Mouse (Mus musculus) frontal cortex, adult (tissue): ENCODE results near the gene Mpig6b.
"Not testable (repeated sequence)": the region's sequence is repeated elsewhere in the genome, so short reads cannot be mapped to it uniquely, and the experiment has no call there.

ENCODE experiments used
- ATAC-seq: cut with Nextera tagmentation; 2 replicates; pipeline ENCODE4 v1.9.2; 2017; ENCODE audit warnings: mild to moderate bottlenecking, moderate library complexity, mixed read lengths; ENCODE audit not compliant: low TSS enrichment

Mpig6b gene

GRCm38 (mm10) chr17:35039121-35039873 lies 26.7 kb downstream of the Mpig6b start:
- ATAC-seq: peak; percentile 85; the same call in 1 of the 2 replicates

GRCm38 (mm10) chr17:35034896-35035295 lies 31.1 kb downstream of the Mpig6b start:
- no peak for ATAC-seq

- ATAC-seq: not testable (repeated sequence)
Observed at GRCm38 (mm10) chr17:35033703-35034102, 32.3 kb downstream of the Mpig6b start.

GRCm38 (mm10) chr17:35032323-35032870 lies 33.6 kb downstream of the Mpig6b start:
- ATAC-seq: no peak

- no peak for ATAC-seq
Observed at GRCm38 (mm10) chr17:35031880-35032279, 34.1 kb downstream of the Mpig6b start.

- ATAC-seq: no peak
Observed at GRCm38 (mm10) chr17:35031272-35031671, 34.7 kb downstream of the Mpig6b start.

- ATAC-seq: no peak
Observed at GRCm38 (mm10) chr17:35029691-35030532, 36.1 kb downstream of the Mpig6b start.

- no peak for ATAC-seq
Observed at GRCm38 (mm10) chr17:35028315-35028714, 37.7 kb downstream of the Mpig6b start.

GRCm38 (mm10) chr17:35027277-35028068 lies 38.5 kb downstream of the Mpig6b start, which contains the start of gene Sapcd1:
TSS of gene Sapcd1 (minus strand) at chr17:35028016.
- peak; percentile 62; the same call in 1 of the 2 replicates for ATAC-seq

GRCm38 (mm10) chr17:35026206-35026605 lies 39.8 kb downstream of the Mpig6b start:
- no peak for ATAC-seq

GRCm38 (mm10) chr17:35024691-35025488 lies 41.1 kb downstream of the Mpig6b start:
- no peak for ATAC-seq

- ATAC-seq: no peak
Observed at GRCm38 (mm10) chr17:35024261-35024660, 41.7 kb downstream of the Mpig6b start.

- ATAC-seq: no peak
Observed at GRCm38 (mm10) chr17:35023756-35024155, 42.2 kb downstream of the Mpig6b start.

GRCm38 (mm10) chr17:35023221-35023620 lies 42.8 kb downstream of the Mpig6b start:
- ATAC-seq: no peak

GRCm38 (mm10) chr17:35022541-35023060 lies 43.4 kb downstream of the Mpig6b start:
- no peak for ATAC-seq

- ATAC-seq: no peak
Observed at GRCm38 (mm10) chr17:35021842-35022477, 44.0 kb downstream of the Mpig6b start.

GRCm38 (mm10) chr17:35021163-35021808 lies 44.7 kb downstream of the Mpig6b start:
- ATAC-seq: peak; percentile 70

GRCm38 (mm10) chr17:35020551-35020950 lies 45.4 kb downstream of the Mpig6b start:
- no peak for ATAC-seq

- ATAC-seq: no peak
Observed at GRCm38 (mm10) chr17:35019894-35020293, 46.1 kb downstream of the Mpig6b start.
